Mouse (Mus musculus) lung, postnatal 0 days (tissue): ENCODE data around the gene Hoxd4. TPM values are rescaled to one million over a fixed set of nuclear protein-coding genes. Genes with fewer than 3 reads are reported as not detected.

ENCODE experiments used
- ATAC-seq: fragments of 200-750 bp; cut with Nextera tagmentation; 2 replicates; pipeline ENCODE4 v1.8.0; 2017; ENCODE audit warnings: moderate library complexity
- DNase-seq: peaks from one replicate; pipeline ENCODE4 v3.0.0-alpha.2; 2016; ENCODE audit warnings: low spot score
- H3K27ac ChIP-seq: fragments of 300-500 bp; sonication (generic); 2 replicates; pipeline ENCODE4 v1.5.1; 2014; ENCODE audit warnings: antibody characterized with exemption, mild to moderate bottlenecking, low read length, mixed read lengths
- H3K27me3 ChIP-seq: fragments of 300-500 bp; sonication (generic); replicated peaks from 2 replicates; pipeline ENCODE4 v1.6.1; 2014; ENCODE audit warnings: low read length, mixed read lengths; ENCODE audit not compliant: insufficient read depth
- H3K36me3 ChIP-seq: fragments of 300-500 bp; sonication (generic); 2 replicates; pipeline ENCODE4 v1.6.1; 2014; ENCODE audit warnings: low read length, mixed read lengths; ENCODE audit not compliant: insufficient read depth
- H3K4me1 ChIP-seq: fragments of 300-500 bp; sonication (generic); 2 replicates; pipeline ENCODE4 v1.6.1; 2014; ENCODE audit warnings: antibody characterized with exemption, low read depth, low read length, mixed read lengths; ENCODE audit not compliant: insufficient read depth
- H3K4me2 ChIP-seq: fragments of 300-500 bp; sonication (generic); replicated peaks from 2 replicates; pipeline ENCODE4 v1.6.1; 2014; ENCODE audit warnings: low read depth, mild to moderate bottlenecking, low read length, moderate library complexity, mixed read lengths
- H3K4me3 ChIP-seq: fragments of 300-500 bp; sonication (generic); 2 replicates; pipeline ENCODE4 v1.5.1; 2014; ENCODE audit warnings: low read depth, low read length
- H3K9ac ChIP-seq: fragments of 300-500 bp; sonication (generic); replicated peaks from 2 replicates; pipeline ENCODE4 v1.6.1; 2014; ENCODE audit warnings: low read depth, mild to moderate bottlenecking
- H3K9me3 ChIP-seq: fragments of 300-500 bp; sonication (generic); 2 replicates; pipeline ENCODE4 v1.6.1; 2016; ENCODE audit warnings: low read length, mixed read lengths
- CTCF ChIP-seq: IDR thresholded peaks from 2 replicates; pipeline ENCODE4 v1.5.1; 2016; ENCODE audit warnings: antibody characterized with exemption, mild to moderate bottlenecking
- EP300 ChIP-seq: IDR thresholded peaks from 2 replicates; pipeline ENCODE4 v1.6.1; 2016; ENCODE audit warnings: antibody characterized with exemption, mild to moderate bottlenecking, control low read depth
- WGBS: fragments of 180-500 bp; shearing (Covaris S2); extraction: QIAGEN DNeasy Blood & Tissue Kit; methylation state at CpG from one replicate; pipeline ENCODE4 v1.1.7; 2014; 5-methylcytosine and 5-hydroxymethylcytosine counted together
- polyA plus RNA-seq: library from polyadenylated mRNA; unstranded; fragments of >200 nt; fragmentation: Nextera tagmentation; extraction: Ambion mirVana; gene quantifications from 2 replicates; pipeline ENCODE4 v1.2.1, GENCODE M21; 2015

Gene Hoxd4
- polyA plus RNA-seq, 1 experiment from 2014 or later: not detected

DNA sequence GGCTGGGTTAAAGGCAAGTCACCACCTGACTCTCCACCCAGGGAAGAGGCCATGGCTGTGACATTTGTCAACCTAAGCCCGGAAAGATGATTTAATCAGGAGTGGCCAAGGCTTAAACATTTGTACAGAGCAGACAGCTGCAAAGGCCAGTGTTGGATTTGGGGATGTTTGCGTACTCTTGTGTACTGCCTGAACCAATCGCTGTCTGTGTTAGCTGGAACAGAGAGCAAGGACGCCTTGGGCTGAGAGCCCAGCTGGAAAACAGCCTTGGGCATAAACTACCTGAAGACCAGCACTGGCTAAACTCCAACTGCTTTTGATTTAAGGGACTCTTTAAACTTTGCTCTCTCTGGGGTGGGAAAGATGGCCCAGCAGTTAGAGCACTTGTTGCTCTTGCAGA lies 3.1 kb upstream of the Hoxd4 start:
- Histone ChIP-seq H3K9me3 (no peaks in the 10 kb centered on the region), H3K27ac (no peak overlapping the region), H3K4me2 (no peak overlapping the region), H3K36me3 (no peaks in the 10 kb centered on the region), H3K27me3 (peaks cover 95% of the 10 kb centered on the region), H3K4me3 (no peak overlapping the region), H3K9ac (no peak overlapping the region), H3K4me1 (peaks cover 9% of the 10 kb centered on the region; the same call in 1 of the 2 replicates)
- TF ChIP-seq CTCF (no peak), EP300 (no peak)
- DNase-seq (no peak), ATAC-seq (no peak)
- WGBS: 19% methylated on average over 4 of the region's 4 CpGs

DNA sequence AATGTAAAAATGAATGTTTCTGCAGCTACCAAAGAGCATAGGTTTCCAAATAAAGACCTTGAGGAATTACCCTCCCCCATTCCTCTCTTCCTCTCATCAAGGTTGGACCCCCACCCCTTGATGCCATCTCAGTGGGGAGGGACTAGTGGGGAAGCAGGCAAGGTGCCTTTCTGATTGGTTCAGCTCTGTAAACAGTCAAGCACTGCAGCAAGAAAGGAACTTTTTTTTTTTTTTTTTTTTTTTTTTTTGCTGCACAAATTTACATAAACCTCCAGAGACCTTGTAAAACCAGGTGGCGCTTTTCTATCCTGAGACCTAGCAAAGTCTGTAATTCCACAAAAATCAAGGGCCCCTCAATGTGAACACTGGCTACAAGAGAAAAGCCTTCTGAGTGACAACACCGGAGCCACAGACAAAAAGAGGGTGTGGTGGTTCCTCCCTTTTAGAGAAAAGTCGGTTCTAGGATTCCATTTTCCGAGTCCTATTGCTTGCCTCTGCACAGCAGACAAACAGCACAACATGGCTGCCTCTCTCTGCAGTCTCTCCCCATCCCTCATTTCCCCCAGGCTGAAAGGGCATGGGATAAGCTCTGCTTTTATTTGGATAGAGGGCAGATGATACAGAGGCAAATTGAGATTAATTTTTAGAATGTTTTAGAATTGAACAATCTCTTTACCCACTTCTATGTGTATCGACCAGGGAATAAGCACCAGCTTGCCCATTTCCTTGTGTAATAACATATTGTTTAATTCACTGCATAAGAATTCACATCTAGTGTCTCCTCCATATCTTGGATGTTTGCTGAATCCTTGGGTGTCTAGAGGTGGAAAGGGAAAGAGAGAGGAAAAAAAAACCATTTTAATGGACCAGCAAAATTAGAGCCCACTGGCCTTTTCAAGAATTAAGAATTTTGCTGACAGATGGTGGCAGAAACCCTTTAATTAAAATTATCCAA lies 2.0 kb upstream of the Hoxd4 start:
- H3K4me1 ChIP-seq: peaks cover 9% of the 10 kb centered on the region; the same call in 1 of the 2 replicates
- no peaks in the 10 kb centered on the region for H3K9me3 ChIP-seq
- DNase-seq: no peak
- H3K27ac ChIP-seq: no peak overlapping the region
- H3K27me3 ChIP-seq: peaks cover 94% of the 10 kb centered on the region
- ATAC-seq: no peak
- no peak for TF ChIP-seq EP300
- TF ChIP-seq CTCF: no peak
- no peak overlapping the region for H3K9ac ChIP-seq
- no peaks in the 10 kb centered on the region for H3K36me3 ChIP-seq
- H3K4me3 ChIP-seq: no peak overlapping the region
- WGBS: 6% methylated on average over 5 of the region's 5 CpGs
- H3K4me2 ChIP-seq: no peak overlapping the region

DNA sequence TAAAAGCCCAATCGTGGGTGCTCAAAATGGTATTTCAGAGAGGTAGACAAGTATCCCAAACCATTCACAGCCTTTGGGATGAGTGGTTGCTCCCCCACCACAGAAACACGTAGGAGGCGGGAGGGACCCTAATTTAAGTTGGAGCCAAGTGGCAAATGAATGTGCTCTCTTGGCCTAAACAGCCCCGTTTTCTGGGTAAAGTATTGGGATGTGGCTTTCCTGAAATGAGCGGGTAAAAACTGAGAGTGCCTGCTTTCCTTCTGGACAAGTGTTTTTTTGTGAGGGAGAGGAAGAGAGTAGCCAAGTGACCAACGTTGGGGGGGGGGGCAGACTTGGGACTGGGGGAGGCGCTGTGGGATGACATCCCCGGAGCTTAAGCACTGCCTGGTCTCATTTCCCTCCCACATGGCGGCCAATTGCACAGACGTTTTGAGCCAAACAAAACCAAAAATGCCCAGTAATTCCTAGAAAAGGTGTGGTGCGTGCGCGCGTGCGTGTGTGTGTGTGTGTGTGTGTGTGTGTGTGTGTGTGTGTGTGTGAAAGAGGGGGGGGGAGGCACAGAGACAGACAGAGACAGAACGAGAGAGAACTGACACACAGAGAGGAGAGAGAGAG lies 693 bp upstream of the Hoxd4 start:
- H3K27me3 ChIP-seq: peaks cover 94% of the 10 kb centered on the region
- TF ChIP-seq EP300: no peak
- TF ChIP-seq CTCF: no peak
- DNase-seq (no peak), ATAC-seq (no peak)
- H3K36me3 ChIP-seq: no peaks in the 10 kb centered on the region
- 0 out of 2 replicates have a peak, but pooled peaks cover 6% of the 10 kb centered on the region for H3K4me1 ChIP-seq
- 2% methylated on average over 16 of the region's 16 CpGs for WGBS
- no peak overlapping the region for H3K4me2 ChIP-seq
- no peaks in the 10 kb centered on the region for H3K9me3 ChIP-seq
- no peak overlapping the region for H3K27ac ChIP-seq
- H3K4me3 ChIP-seq: no peak overlapping the region
- no peak overlapping the region for H3K9ac ChIP-seq

DNA sequence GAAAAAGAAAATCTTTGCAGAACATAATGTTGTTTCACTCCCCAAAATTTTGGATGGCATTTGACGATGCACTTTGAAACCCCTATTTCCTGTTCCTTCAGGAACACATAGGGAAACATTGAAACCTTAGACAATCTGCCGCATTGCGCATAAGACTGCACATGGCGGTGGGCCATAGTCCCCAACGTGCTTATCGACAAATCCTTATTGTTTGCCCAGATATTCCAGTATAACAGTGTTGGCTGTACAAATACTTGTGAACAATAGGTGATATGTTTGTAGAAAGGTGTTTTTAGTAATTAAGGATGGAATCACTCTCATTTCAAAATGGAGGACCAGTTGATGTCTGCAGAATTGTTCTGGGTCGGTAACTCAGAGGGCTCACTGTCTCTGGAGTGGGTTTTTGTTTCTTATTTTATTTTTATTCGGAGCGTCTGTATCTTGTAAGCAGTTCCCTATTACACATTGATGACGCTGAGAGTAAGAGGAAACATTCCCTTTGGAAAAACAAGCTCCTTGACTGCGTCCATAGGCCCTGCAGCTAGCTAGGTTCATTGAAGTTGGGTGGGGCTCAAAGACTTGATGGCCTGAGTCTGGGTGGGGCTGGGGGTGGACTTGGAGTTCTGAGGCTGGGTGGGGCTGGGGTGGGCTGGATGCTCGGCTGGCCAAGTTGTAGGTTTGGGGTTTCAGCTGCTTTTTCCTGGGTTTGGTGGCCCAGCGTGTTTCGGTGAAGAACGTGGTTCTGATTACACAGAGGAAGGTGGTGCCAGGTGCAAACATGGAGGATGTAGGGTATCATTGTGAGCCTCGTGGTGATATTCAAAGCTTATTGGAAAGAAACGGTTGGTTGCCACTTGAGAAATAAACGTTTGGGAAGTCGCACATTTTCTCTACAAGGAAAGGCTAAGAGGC lies 1.8 kb downstream of the Hoxd4 start:
- H3K4me2 ChIP-seq: no peak overlapping the region
- no peak for TF ChIP-seq CTCF
- no peak for TF ChIP-seq EP300

DNA sequence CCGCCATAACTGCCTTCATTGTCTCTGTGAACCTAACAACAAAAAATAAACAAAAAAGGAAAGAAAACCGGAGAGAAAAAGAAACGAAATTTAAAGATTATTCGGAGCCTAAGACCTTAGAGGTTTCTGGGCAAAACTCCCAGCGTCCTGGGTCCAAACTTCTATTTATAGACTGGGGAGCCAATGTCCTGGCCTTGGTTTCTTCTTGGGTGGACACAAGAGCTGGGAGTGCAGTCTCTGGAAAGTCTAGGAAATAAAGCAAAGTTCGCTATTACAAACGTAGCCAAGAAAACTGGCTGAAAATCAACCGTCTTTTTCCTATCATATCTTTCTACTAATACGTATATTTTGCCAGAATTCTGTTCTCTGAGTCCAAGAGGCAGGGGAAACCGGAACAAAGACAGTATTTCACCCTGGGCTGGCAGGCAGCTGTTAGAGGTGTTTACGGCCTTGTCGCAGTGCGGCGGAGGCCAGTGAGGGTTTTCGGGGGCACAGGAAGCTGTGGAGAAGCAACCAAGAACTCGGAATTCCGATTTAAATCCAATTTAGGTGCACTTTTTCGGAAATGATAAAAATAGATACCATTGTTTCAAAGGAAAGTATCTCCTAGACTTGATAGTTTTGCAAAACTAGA lies 2.5 kb downstream of the Hoxd4 start:
- 8% methylated on average over 18 of the region's 18 CpGs for WGBS

More for the DNA sequence above, 1.8 kb downstream of the Hoxd4 start:
- H3K27me3 ChIP-seq: peaks cover 87% of the 10 kb centered on the region
- H3K4me3 ChIP-seq: no peak overlapping the region
- ATAC-seq: no peak
- no peak overlapping the region for H3K27ac ChIP-seq
- H3K9me3 ChIP-seq: no peaks in the 10 kb centered on the region
- no peak for DNase-seq
- WGBS: 8% methylated on average over 19 of the region's 19 CpGs
- 0 out of 2 replicates have a peak, but pooled peaks cover 6% of the 10 kb centered on the region for H3K4me1 ChIP-seq
- H3K9ac ChIP-seq: no peak overlapping the region
- H3K36me3 ChIP-seq: no peaks in the 10 kb centered on the region

More for the DNA sequence above, 2.5 kb downstream of the Hoxd4 start:
- peaks cover 86% of the 10 kb centered on the region for H3K27me3 ChIP-seq
- H3K9ac ChIP-seq: no peak overlapping the region
- H3K4me1 ChIP-seq: 0 out of 2 replicates have a peak, but pooled peaks cover 6% of the 10 kb centered on the region
- TF ChIP-seq EP300 (no peak), CTCF (no peak)
- no peak overlapping the region for H3K27ac ChIP-seq
- H3K4me3 ChIP-seq: no peak overlapping the region
- ATAC-seq (no peak), DNase-seq (no peak)
- no peaks in the 10 kb centered on the region for H3K9me3 ChIP-seq
- no peaks in the 10 kb centered on the region for H3K36me3 ChIP-seq
- no peak overlapping the region for H3K4me2 ChIP-seq
